Mouse (Mus musculus): ENCODE data around the gene Sh3rf1. TPM values are rescaled to one million over a fixed set of nuclear protein-coding genes. Genes with fewer than 3 reads are reported as not detected.
"Not testable (repeated sequence)": the region's sequence is repeated elsewhere in the genome, so short reads cannot be mapped to it uniquely, and the experiment has no call there.

The Sh3rf1 gene
- polyA plus RNA-seq, 1 experiment: 19.4 TPM

DNA sequence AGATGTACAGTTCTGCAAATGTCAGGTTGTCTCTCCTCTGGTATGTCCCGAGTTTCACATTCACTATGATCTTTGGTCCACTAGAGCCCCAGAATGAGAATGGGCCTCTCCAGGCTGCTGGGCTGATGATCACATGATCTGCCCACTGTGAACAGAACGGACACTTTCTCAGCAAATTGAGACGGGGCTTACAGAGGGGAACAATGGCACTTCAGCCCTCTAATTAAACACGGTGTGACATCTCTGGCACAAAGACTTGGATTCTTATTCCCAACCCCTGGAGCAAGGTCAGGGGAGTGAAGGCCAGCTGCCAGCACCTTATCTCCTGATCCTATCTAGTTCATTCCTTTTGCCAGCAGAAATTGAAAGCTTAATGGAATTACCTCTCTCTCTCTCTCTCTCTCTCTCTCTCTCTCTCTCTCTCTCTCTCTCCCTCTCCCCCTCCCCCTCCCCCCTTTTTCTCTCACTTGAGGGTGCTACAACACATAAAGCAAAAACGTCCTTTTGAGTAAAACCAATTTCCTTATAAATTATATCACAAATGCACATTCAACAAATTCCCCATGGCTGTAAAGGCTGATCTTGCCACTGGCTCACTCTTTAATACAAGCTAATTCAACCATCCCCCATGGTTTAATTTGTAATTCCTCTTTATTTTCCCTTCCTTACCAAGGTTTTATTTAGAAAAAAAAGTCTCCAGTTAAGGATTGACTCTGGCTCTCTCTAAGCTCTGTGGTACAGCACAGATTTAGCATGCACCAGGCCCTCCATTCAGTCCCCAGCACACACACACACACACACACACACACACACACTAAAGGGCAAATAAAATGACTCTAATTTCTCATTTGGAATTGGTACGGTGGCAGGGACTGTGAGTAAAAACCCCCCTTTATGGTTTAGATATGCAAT lies 179.8 kb downstream of the Sh3rf1 start:
- no peak for DNase-seq (ENCODE audit: extremely low spot score in 1 of 2, low spot score in 1 of 2)

GRCm38 (mm10) chr8:61404178-61404560 lies 180.5 kb downstream of the Sh3rf1 start:
- DNase-seq (ENCODE audit: extremely low spot score in 1 of 2, low spot score in 1 of 2): no peak

DNA sequence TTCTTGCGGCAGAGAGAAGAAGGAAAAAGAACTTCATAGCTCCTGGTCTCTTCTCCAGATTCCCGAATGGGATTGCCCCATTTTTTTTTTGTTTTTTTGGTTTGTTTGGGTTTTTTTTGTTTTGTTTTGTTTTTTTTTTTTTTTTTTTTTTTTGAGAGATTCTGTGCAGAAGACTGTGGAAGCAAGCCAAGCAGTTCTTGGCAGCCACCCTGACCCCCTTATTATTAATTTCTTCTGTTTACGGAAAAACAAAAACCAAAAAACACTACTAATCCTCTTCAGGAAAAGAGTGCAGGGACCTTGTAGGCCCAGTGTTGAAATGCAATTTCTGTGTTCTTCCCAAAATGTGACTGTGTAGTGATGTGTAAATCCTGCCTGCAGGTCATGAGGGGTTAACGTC lies 185.4 kb downstream of the Sh3rf1 start:
- DNase-seq (ENCODE audit: extremely low spot score in 1 of 2, low spot score in 1 of 2): no peak

GRCm38 (mm10) chr8:61409712-61410111 lies 186.0 kb downstream of the Sh3rf1 start:
- not testable (repeated sequence) for DNase-seq (ENCODE audit: extremely low spot score in 1 of 2, low spot score in 1 of 2)

GRCm38 (mm10) chr8:61419521-61419920 lies 195.8 kb downstream of the Sh3rf1 start:
- no peak for DNase-seq (ENCODE audit: extremely low spot score in 1 of 2, low spot score in 1 of 2)

DNA sequence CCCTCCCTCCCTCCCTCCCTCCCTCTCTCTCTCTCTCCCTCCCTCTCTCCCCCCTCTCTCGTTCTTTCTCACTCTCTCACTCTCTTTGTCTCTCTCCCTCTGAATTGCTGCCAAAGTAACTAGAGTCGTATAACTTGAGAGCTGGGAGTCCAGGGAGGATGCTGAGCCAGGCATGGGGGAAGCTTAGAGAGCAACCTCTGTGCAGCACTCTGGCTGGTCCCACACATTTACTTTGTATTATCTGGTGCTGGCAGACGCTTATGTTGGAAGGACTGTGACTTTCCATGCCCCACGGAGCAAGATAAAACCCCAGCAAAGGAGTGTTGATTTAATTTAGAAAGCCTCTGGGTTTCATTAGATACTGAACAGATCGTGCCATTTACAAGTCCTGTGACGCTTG lies 196.5 kb downstream of the Sh3rf1 start:
- no peak for DNase-seq (ENCODE audit: extremely low spot score in 1 of 2, low spot score in 1 of 2)

GRCm38 (mm10) chr8:61421606-61422005 lies 197.9 kb downstream of the Sh3rf1 start:
- DNase-seq (ENCODE audit: extremely low spot score in 1 of 2, low spot score in 1 of 2): peak; percentile 27 to 34

DNA sequence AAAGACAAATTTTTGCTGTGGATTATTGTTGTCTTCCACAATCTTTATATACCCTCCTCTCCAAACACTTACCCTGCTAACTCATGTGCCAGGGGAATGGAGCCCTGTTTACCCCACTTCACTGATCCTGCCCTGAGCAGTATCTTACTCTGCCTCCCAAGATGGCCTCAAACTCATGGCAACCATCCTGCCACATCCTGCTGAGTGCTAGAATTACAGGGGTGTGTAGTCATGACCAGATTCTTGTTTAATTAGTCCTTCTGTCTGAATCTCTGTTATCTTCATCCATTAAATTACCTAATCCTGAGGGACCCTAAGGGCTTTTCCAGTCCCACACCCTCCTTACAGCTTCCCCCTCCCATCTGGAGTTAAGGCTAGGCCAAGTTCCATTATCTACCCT lies 201.5 kb downstream of the Sh3rf1 start:
- DNase-seq (ENCODE audit: extremely low spot score in 1 of 2, low spot score in 1 of 2): no peak

DNA sequence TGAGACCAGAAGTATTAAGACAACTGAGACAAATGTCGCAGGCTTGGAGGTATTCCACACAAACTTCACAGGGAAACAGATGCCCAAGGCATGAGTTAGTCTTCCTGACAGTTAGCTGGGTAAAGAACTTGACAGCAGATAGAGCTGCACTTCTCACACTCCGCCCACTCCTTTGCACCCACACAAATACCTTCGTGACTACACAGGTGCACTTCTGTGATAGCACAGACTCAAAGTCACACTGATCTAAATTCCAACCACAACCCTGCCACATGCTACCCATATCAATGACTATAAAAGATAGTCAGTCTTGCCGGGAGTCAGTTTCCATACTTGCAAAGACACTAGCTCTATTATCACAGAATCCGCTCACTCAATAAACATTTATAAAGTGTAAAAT lies 202.4 kb downstream of the Sh3rf1 start:
- no peak for DNase-seq (ENCODE audit: extremely low spot score in 1 of 2, low spot score in 1 of 2)

GRCm38 (mm10) chr8:61426671-61427070 lies 203.0 kb downstream of the Sh3rf1 start:
- no peak for DNase-seq (ENCODE audit: extremely low spot score in 1 of 2, low spot score in 1 of 2)

GRCm38 (mm10) chr8:61427916-61428681 lies 204.4 kb downstream of the Sh3rf1 start:
- no peak for DNase-seq (ENCODE audit: extremely low spot score in 1 of 2, low spot score in 1 of 2)

GRCm38 (mm10) chr8:61428821-61429482 lies 205.3 kb downstream of the Sh3rf1 start:
- no peak for DNase-seq (ENCODE audit: extremely low spot score in 1 of 2, low spot score in 1 of 2)

GRCm38 (mm10) chr8:61435481-61435880 lies 211.8 kb downstream of the Sh3rf1 start:
- no peak for DNase-seq (ENCODE audit: extremely low spot score in 1 of 2, low spot score in 1 of 2)

GRCm38 (mm10) chr8:61436147-61436546 lies 212.5 kb downstream of the Sh3rf1 start:
- no peak for DNase-seq (ENCODE audit: extremely low spot score in 1 of 2, low spot score in 1 of 2)

GRCm38 (mm10) chr8:61436586-61437304 lies 213.1 kb downstream of the Sh3rf1 start:
- no peak for DNase-seq (ENCODE audit: extremely low spot score in 1 of 2, low spot score in 1 of 2)

DNA sequence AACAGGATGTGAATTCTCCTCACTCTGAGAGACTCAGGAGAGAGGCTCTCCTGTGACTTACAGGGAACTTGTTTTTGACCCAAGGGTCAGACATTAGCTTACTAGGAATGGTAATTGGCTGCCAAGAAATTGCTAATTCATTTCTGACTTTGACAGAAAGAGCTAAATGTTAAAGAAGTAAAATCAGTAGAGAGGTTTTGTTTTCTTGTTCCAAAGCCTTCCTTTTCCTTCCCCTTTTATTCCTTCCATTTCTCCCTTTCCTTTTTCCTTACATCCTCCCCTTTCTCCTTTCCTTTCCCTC lies 213.6 kb downstream of the Sh3rf1 start:
- DNase-seq (ENCODE audit: extremely low spot score in 1 of 2, low spot score in 1 of 2): no peak

DNA sequence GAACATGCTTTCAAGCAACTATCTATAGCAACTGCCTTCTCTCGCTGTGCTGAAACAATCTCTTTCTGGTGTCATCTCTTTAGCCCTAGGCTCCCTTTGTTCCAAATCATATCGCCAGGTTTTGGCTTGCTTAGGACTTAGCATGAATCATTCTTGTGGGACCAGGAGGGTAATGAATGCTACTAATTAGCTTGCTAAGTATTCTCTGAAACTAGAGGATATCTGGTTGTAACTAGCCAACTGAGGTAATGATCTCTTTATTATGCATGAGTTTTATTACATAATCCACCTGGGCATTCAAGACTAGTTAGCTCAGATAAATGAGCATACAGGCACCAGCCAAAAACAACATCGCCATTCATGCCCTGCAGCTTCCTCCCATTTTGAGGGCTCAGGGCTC lies 219.3 kb downstream of the Sh3rf1 start:
- no peak for DNase-seq (ENCODE audit: extremely low spot score in 1 of 2, low spot score in 1 of 2)

DNA sequence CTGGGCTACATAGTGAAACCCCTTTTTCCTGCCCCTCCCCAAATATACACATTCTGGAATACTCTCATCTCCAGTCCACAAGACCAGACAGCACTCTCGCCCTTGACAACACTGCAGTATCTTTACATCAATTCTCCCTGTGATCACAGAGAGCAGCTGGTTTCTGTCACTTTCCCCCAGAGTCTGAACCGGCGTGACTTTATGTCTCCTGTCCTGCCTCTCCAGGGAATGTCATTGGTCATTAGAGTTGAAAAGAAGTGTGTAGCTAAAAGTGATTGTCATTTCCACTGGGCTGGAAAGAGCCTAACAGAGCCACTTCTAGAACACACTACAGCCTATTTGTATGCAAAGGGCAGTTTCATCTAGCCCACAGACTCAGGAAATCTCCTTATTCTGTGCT lies 220.7 kb downstream of the Sh3rf1 start:
- no peak for DNase-seq (ENCODE audit: extremely low spot score in 1 of 2, low spot score in 1 of 2)

Data from frontal cortex, adult 2 months (tissue).